Mouse (Mus musculus) heart, postnatal 0 days (tissue): Measurements from ENCODE around the gene Lyve1.

Experiments
- CTCF ChIP-seq: IDR thresholded peaks from 2 replicates; pipeline ENCODE4 v1.5.1; 2016; ENCODE audit warnings: antibody characterized with exemption, control low read depth, low read depth
- EP300 ChIP-seq: IDR thresholded peaks from 2 replicates; pipeline ENCODE4 v1.6.1; 2016; ENCODE audit warnings: antibody characterized with exemption, low read depth

DNA sequence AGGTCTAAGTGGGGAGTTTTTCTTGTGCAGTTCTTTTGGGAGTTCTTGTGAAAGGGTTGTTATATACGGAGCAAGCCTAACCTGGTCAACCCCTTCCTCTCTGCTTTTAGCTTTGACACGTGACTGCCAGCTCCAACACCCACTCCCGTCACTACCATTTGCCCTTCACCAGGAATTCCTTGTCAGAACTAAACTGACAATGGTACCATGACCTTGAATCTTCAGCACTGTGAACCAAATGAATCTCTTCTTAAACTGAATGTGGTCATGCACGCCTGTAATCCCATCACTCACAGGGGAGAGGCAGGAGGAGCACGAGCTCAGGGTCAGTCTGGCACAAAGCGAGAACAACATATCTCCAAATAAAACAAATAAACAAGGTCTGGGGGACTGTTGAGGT, 4.1 kb upstream of the Lyve1 start:
- TF ChIP-seq CTCF (no peak), EP300 (no peak)
